Comparison of ENCODE assay signal across 8 mouse cellular contexts in genomic region chr4:82531977-82532376, GRCm38 (mm10).
A peak's percentile ranks its signal among the peaks of the same experiment; 100 is the strongest.
DNase-seq lines count a peak whose midpoint lies in the region; ATAC-seq and TF ChIP-seq lines count a peak whose summit lies in the region.

No protein-coding gene starts in this region.

- no peak for DNase-seq in heart, postnatal 25 days (ENCODE audit: low spot score)
- no peak for DNase-seq in forebrain, postnatal 0 days
- DNase-seq in midbrain, embryonic 11.5 days (ENCODE audit: low spot score, missing footprints) = no peak
- no peak for DNase-seq in left cerebral cortex, postnatal 10 days (ENCODE audit: extremely low spot score in 1 of 2, low spot score in 2 of 2)
- DNase-seq in embryo, embryonic 11 days = no peak

- H3K4me1 ChIP-seq in heart, embryonic 11.5 days (ENCODE audit: control insufficient read depth, insufficient read depth, low read length) = peaks cover 24% of the 10 kb centered on the region
- peaks cover 41% of the 10 kb centered on the region for H3K4me1 ChIP-seq in brown adipose tissue, adult 24 weeks (ENCODE audit: control insufficient read depth, insufficient read depth, insufficient read length, low read length)
- H3K4me1 ChIP-seq in forebrain, postnatal 0 days (ENCODE audit: insufficient read depth) = peaks cover 7% of the 10 kb centered on the region; the same call in 1 of the 2 replicates
- peaks cover 18% of the 10 kb centered on the region for H3K4me1 ChIP-seq in midbrain, embryonic 11.5 days (ENCODE audit: control insufficient read depth, insufficient read depth, low read length)

- no peak for TF ChIP-seq CTCF in forebrain, postnatal 0 days (IDR thresholded peaks at IDR 0.05; ENCODE audit: low read depth)

- H3K36me3 ChIP-seq in heart, embryonic 11.5 days (ENCODE audit: control insufficient read depth, insufficient read depth, low read length) = no peaks in the 10 kb centered on the region
- H3K36me3 ChIP-seq in forebrain, postnatal 0 days (ENCODE audit: insufficient read depth) = no peaks in the 10 kb centered on the region
- H3K36me3 ChIP-seq in midbrain, embryonic 11.5 days (ENCODE audit: control insufficient read depth, insufficient read depth, low read length) = no peaks in the 10 kb centered on the region

- H3K27ac ChIP-seq in heart, embryonic 11.5 days (ENCODE audit: low read depth, low read length) = peak overlapping the region; percentile 50; the same call in 1 of the 2 replicates
- H3K27ac ChIP-seq in brown adipose tissue, adult 24 weeks (replicated peaks; ENCODE audit: low read depth, low read length) = peak overlapping the region; percentile 58
- peak overlapping the region; percentile 85 for H3K27ac ChIP-seq in forebrain, postnatal 0 days (ENCODE audit: low read depth, low read length)
- peak overlapping the region; percentile 22; the same call in 1 of the 2 replicates for H3K27ac ChIP-seq in midbrain, embryonic 11.5 days (ENCODE audit: low read depth, low read length)

- WGBS in heart, embryonic 11.5 days (ENCODE audit: insufficient replicate concordance) = 46% methylated on average over 5 of the region's 5 CpGs
- 24% methylated on average over 5 of the region's 5 CpGs for WGBS in forebrain, postnatal 0 days
- WGBS in midbrain, embryonic 11.5 days = 43% methylated on average over 5 of the region's 5 CpGs

- peak; percentile 55 for ATAC-seq in heart, embryonic 11.5 days (replicated peaks; ENCODE audit: insufficient number of reproducible peaks, low FRiP score, low TSS enrichment)
- no peak for ATAC-seq in forebrain, postnatal 0 days
- no peak; the same call in 1 of the 2 replicates for ATAC-seq in midbrain, embryonic 11.5 days (ENCODE audit: low FRiP score)
- no peak for ATAC-seq in activated CD4-positive, CD25-positive, alpha-beta regulatory T cell, adult 4 months

- peak overlapping the region; percentile 61; the same call in 1 of the 2 replicates for H3K9ac ChIP-seq in heart, embryonic 11.5 days (ENCODE audit: low read depth, low read length)
- H3K9ac ChIP-seq in forebrain, postnatal 0 days = 0 out of 2 replicates have a peak overlapping the region, but pooled peaks have one; percentile 38
- H3K9ac ChIP-seq in midbrain, embryonic 11.5 days (ENCODE audit: low read length) = no peak overlapping the region

- no peaks in the 10 kb centered on the region for H3K9me3 ChIP-seq in heart, embryonic 11.5 days (replicated peaks; ENCODE audit: control insufficient read depth, low read length)
- H3K9me3 ChIP-seq in forebrain, postnatal 0 days (ENCODE audit: low read length) = no peaks in the 10 kb centered on the region
- H3K9me3 ChIP-seq in midbrain, embryonic 11.5 days (ENCODE audit: control insufficient read depth, low read length) = no peaks in the 10 kb centered on the region

- peaks cover 2% of the 10 kb centered on the region; the same call in 1 of the 2 replicates for H3K27me3 ChIP-seq in heart, embryonic 11.5 days (ENCODE audit: control insufficient read depth, insufficient read depth, low read length)
- 0 out of 2 replicates have a peak, but pooled peaks cover 4% of the 10 kb centered on the region for H3K27me3 ChIP-seq in forebrain, postnatal 0 days (ENCODE audit: insufficient read depth, low read length)
- H3K27me3 ChIP-seq in midbrain, embryonic 11.5 days (ENCODE audit: control insufficient read depth, insufficient read depth, low read length) = peaks cover 24% of the 10 kb centered on the region

- peak overlapping the region; percentile 22; the same call in 1 of the 2 replicates for H3K4me2 ChIP-seq in heart, embryonic 11.5 days
- peak overlapping the region; percentile 16 for H3K4me2 ChIP-seq in forebrain, postnatal 0 days (ENCODE audit: low read depth)
- no peak overlapping the region for H3K4me2 ChIP-seq in midbrain, embryonic 11.5 days

- no peak overlapping the region for H3K4me3 ChIP-seq in heart, embryonic 11.5 days (ENCODE audit: low read depth, low read length)
- H3K4me3 ChIP-seq in brown adipose tissue, adult 24 weeks (ENCODE audit: insufficient read depth, low read depth, low read length) = no peak overlapping the region
- H3K4me3 ChIP-seq in forebrain, postnatal 0 days (ENCODE audit: low read depth, low read length) = no peak overlapping the region
- H3K4me3 ChIP-seq in midbrain, embryonic 11.5 days (ENCODE audit: low read depth, low read length) = no peak overlapping the region

- intact Hi-C loops in heart, postnatal 25 days (cut with DNase I) = no loop called here
- intact Hi-C loops in left cerebral cortex, postnatal 10 days (cut with DNase I) = loop anchor here (10.0 kb wide), 1 partner anchor 403 kb away; no protein-coding TSS in a partner anchor

Comparison
In these comparisons a context has a peak if more than half of its experiments do, and no peak if none do; other contexts are left out.
1. H3K27ac ChIP-seq: peak in every context shown above with its lines; median percentile 85 in forebrain, postnatal 0 days; 58 in brown adipose tissue, adult 24 weeks; 50 in heart, embryonic 11.5 days; 22 in midbrain, embryonic 11.5 days.